Mouse (Mus musculus) embryonic facial prominence, embryonic 14.5 days (tissue): Measurements from ENCODE around the gene Ccnk. TPM values are rescaled to one million over a fixed set of nuclear protein-coding genes. Genes with fewer than 3 reads are reported as not detected.

ENCODE experiments used
- ATAC-seq: fragments of 200-750 bp; cut with Nextera tagmentation; 2 replicates; pipeline ENCODE4 v1.8.0; 2017; ENCODE audit warnings: low read depth, moderate number of reproducible peaks, moderate TSS enrichment
- DNase-seq: peaks from one replicate; pipeline ENCODE4 v3.0.0-alpha.2; 2015; ENCODE audit warnings: low spot score
- H3K27ac ChIP-seq: fragments of 300-500 bp; sonication (generic); replicated peaks from 2 replicates; pipeline ENCODE4 v1.5.1; 2014; ENCODE audit warnings: low read depth, mild to moderate bottlenecking, low read length, moderate library complexity
- H3K27me3 ChIP-seq: fragments of 300-500 bp; sonication (generic); replicated peaks from 2 replicates; pipeline ENCODE4 v1.6.1; 2014; ENCODE audit warnings: low read length; ENCODE audit not compliant: control insufficient read depth, insufficient read depth
- H3K36me3 ChIP-seq: fragments of 300-500 bp; sonication (generic); 2 replicates; pipeline ENCODE4 v1.6.1; 2014; ENCODE audit warnings: low read length, mixed read lengths; ENCODE audit not compliant: control insufficient read depth, insufficient read depth
- H3K4me1 ChIP-seq: fragments of 300-500 bp; sonication (generic); 2 replicates; pipeline ENCODE4 v1.6.1; 2014; ENCODE audit warnings: antibody characterized with exemption, low read length; ENCODE audit not compliant: control insufficient read depth, insufficient read depth
- H3K4me2 ChIP-seq: fragments of 300-500 bp; sonication (generic); 2 replicates; pipeline ENCODE4 v1.6.1; 2014; ENCODE audit warnings: low read depth, mild to moderate bottlenecking, low read length, moderate library complexity, mixed read lengths
- H3K4me3 ChIP-seq: fragments of 300-500 bp; sonication (generic); 2 replicates; pipeline ENCODE4 v1.5.1; 2014; ENCODE audit warnings: low read depth, mild to moderate bottlenecking, low read length
- H3K9ac ChIP-seq: fragments of 300-500 bp; sonication (generic); 2 replicates; pipeline ENCODE4 v1.6.1; 2014; ENCODE audit warnings: low read depth, mild to moderate bottlenecking, low read length, moderate library complexity, mixed read lengths
- H3K9me3 ChIP-seq: fragments of 300-500 bp; sonication (generic); 2 replicates; pipeline ENCODE4 v1.6.1; 2016; ENCODE audit warnings: low read length; ENCODE audit not compliant: control insufficient read depth
- WGBS: fragments of 180-500 bp; shearing (Covaris S2); extraction: QIAGEN DNeasy Blood & Tissue Kit; methylation state at CpG from one replicate; pipeline ENCODE4 v1.1.7; 2014; 5-methylcytosine and 5-hydroxymethylcytosine counted together
- polyA plus RNA-seq: library from polyadenylated mRNA; unstranded; fragments of >200 nt; fragmentation: Nextera tagmentation; extraction: Ambion mirVana; gene quantifications from 2 replicates; pipeline ENCODE4 v1.2.1, GENCODE M21; 2014

Ccnk gene
- polyA plus RNA-seq, 1 experiment from 2014 or later, result 5.9 TPM

GRCm38 (mm10) chr12:108204978-108205377 is 25.6 kb downstream of the Ccnk start:
- Histone ChIP-seq H3K27ac (no peak overlapping the region), H3K4me3 (no peak overlapping the region), H3K9ac (no peak overlapping the region), H3K4me1 (no peaks in the 10 kb centered on the region), H3K36me3 (peaks cover 65% of the 10 kb centered on the region), H3K4me2 (no peak overlapping the region), H3K27me3 (no peaks in the 10 kb centered on the region), H3K9me3 (no peaks in the 10 kb centered on the region)
- ATAC-seq (no peak), DNase-seq (no peak)
- WGBS, result 77% methylated on average over 12 of the region's 12 CpGs

- Histone ChIP-seq H3K27me3 (no peaks in the 10 kb centered on the region), H3K36me3 (peaks cover 48% of the 10 kb centered on the region), H3K4me3 (no peak overlapping the region), H3K9ac (0 out of 2 replicates have a peak overlapping the region, but pooled peaks have one; percentile 8), H3K27ac (no peak overlapping the region), H3K4me2 (no peak overlapping the region), H3K4me1 (peaks cover 1% of the 10 kb centered on the region; the same call in 1 of the 2 replicates), H3K9me3 (no peaks in the 10 kb centered on the region)
- ATAC-seq (peak; percentile 53), DNase-seq (peak; percentile 61)
- 8% methylated on average over 5 of the region's 5 CpGs for whole genome bisulfite sequencing
Observed at GRCm38 (mm10) chr12:108206641-108207040, 27.3 kb downstream of the Ccnk start.

DNA sequence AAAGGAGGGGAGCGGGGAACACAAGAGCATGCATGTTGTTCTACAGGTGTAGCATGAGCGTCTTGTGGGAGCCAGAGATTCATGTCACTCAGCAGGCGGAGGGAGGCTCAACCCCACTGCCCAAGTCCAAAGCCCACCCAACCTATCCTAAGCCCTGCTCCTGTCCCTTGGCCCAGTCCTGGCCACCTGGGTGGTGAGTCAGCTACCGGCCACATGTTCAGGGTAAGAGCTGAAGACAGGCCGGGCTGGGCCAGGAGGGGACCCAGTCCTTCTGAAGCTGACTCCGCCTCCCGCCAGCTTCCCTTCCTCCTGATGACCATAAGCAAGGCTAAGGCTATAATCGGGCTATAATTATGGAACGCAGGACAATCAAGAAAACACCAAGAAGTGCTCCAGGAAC is 28.8 kb downstream of the Ccnk start:
- Histone ChIP-seq H3K9me3 (no peaks in the 10 kb centered on the region), H3K27ac (no peak overlapping the region), H3K36me3 (peaks cover 33% of the 10 kb centered on the region; the same call in 1 of the 2 replicates), H3K27me3 (no peaks in the 10 kb centered on the region), H3K4me2 (no peak overlapping the region), H3K4me1 (peaks cover 6% of the 10 kb centered on the region; the same call in 1 of the 2 replicates), H3K4me3 (no peak overlapping the region), H3K9ac (no peak overlapping the region)
- no peak for ATAC-seq
- DNase-seq, result no peak
- WGBS, result 91% methylated on average over 9 of the region's 9 CpGs

- Histone ChIP-seq H3K9ac (no peak overlapping the region), H3K4me3 (no peak overlapping the region), H3K9me3 (no peaks in the 10 kb centered on the region), H3K27me3 (no peaks in the 10 kb centered on the region), H3K4me2 (no peak overlapping the region), H3K36me3 (peaks cover 27% of the 10 kb centered on the region; the same call in 1 of the 2 replicates), H3K4me1 (peaks cover 8% of the 10 kb centered on the region; the same call in 1 of the 2 replicates), H3K27ac (no peak overlapping the region)
- 31% methylated on average over 13 of the region's 13 CpGs for WGBS
- DNase-seq (peak; percentile 75), ATAC-seq (peak; percentile 17; the same call in 1 of the 2 replicates)
Observed at GRCm38 (mm10) chr12:108208726-108209438, 29.5 kb downstream of the Ccnk start.

DNA sequence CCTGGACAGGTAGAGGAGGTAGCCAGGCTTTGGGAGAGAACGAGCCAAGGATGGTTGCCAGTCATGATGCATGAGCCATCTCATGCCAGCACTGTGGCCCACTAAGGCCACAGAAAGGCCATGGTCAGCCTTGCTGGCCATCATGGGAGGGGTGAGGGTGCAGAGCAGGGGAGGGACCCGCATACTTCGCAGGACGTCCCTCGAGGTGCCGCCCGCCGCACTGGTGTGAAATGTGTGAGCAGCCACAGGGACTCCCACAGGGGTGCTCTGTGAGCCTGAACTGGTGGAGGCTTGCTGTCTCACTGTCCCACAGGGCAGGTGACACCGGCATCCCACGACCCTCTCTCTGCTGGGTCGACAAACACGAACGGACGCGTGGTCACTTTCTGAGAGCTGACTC is 31.2 kb downstream of the Ccnk start:
- Histone ChIP-seq H3K4me2 (no peak overlapping the region), H3K27ac (no peak overlapping the region), H3K9me3 (no peaks in the 10 kb centered on the region), H3K9ac (no peak overlapping the region), H3K4me1 (peaks cover 21% of the 10 kb centered on the region; the same call in 1 of the 2 replicates), H3K27me3 (no peaks in the 10 kb centered on the region), H3K36me3 (peaks cover 13% of the 10 kb centered on the region; the same call in 1 of the 2 replicates), H3K4me3 (no peak overlapping the region)
- DNase-seq (no peak), ATAC-seq (no peak)
- 90% methylated on average over 9 of the region's 15 CpGs for WGBS

DNA sequence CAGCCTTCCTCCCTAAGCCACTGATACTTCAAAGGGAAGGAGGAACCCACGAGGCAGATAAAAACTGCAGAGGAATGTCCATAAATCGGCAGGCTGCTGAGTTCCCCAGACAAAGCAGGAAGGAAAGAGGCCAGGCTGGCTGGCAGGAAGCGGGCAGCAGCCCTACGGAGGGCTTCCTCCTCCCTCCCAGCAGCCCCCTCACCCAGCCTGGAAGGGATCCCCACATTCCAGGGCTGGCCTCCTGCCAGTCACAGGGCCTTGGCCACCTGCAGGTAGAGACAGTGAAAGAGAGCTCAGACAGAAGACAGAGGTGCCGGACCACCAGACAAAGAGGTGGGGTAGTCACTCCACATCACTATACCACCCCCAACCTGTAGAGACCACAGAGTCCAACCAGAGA is 32.7 kb downstream of the Ccnk start:
- Histone ChIP-seq H3K36me3 (peaks cover 5% of the 10 kb centered on the region; the same call in 1 of the 2 replicates), H3K9ac (0 out of 2 replicates have a peak overlapping the region, but pooled peaks have one; percentile 25), H3K4me3 (no peak overlapping the region), H3K9me3 (no peaks in the 10 kb centered on the region), H3K4me2 (no peak overlapping the region), H3K27ac (0 out of 2 replicates have a peak overlapping the region, but pooled peaks have one; percentile 33), H3K4me1 (peaks cover 21% of the 10 kb centered on the region; the same call in 1 of the 2 replicates), H3K27me3 (no peaks in the 10 kb centered on the region)
- DNase-seq, result no peak
- no peak for ATAC-seq
- 58% methylated on average over 5 of the region's 5 CpGs for WGBS

DNA sequence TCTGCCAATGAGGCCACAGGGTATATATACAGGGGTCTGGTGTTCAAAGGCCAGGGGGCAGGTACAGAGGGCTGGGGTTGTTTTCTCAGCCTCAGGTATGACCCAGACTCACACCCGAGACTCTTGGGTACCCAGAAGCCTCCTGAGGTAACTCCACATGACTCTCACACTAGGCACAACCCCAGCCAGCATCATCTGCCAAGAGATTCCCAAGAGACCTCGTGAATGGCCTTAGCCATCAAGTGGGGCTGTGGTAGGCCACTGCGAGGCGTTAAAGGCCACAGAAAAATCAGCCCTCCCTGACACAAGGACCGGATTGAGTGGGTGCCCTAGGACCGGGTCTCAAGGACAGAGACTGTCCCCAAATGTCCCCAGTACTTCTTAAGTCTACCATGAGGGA is 33.1 kb downstream of the Ccnk start:
- ATAC-seq (no peak), DNase-seq (no peak)
- H3K9me3 ChIP-seq, result no peaks in the 10 kb centered on the region
- H3K27me3 ChIP-seq, result no peaks in the 10 kb centered on the region
- WGBS, result 71% methylated on average over 6 of the region's 6 CpGs
- H3K4me2 ChIP-seq, result no peak overlapping the region
- H3K4me3 ChIP-seq, result no peak overlapping the region
- peaks cover 3% of the 10 kb centered on the region; the same call in 1 of the 2 replicates for H3K36me3 ChIP-seq
- H3K4me1 ChIP-seq, result peaks cover 21% of the 10 kb centered on the region; the same call in 1 of the 2 replicates
- 0 out of 2 replicates have a peak overlapping the region, but pooled peaks have one; percentile 33 for H3K27ac ChIP-seq
- no peak overlapping the region for H3K9ac ChIP-seq

DNA sequence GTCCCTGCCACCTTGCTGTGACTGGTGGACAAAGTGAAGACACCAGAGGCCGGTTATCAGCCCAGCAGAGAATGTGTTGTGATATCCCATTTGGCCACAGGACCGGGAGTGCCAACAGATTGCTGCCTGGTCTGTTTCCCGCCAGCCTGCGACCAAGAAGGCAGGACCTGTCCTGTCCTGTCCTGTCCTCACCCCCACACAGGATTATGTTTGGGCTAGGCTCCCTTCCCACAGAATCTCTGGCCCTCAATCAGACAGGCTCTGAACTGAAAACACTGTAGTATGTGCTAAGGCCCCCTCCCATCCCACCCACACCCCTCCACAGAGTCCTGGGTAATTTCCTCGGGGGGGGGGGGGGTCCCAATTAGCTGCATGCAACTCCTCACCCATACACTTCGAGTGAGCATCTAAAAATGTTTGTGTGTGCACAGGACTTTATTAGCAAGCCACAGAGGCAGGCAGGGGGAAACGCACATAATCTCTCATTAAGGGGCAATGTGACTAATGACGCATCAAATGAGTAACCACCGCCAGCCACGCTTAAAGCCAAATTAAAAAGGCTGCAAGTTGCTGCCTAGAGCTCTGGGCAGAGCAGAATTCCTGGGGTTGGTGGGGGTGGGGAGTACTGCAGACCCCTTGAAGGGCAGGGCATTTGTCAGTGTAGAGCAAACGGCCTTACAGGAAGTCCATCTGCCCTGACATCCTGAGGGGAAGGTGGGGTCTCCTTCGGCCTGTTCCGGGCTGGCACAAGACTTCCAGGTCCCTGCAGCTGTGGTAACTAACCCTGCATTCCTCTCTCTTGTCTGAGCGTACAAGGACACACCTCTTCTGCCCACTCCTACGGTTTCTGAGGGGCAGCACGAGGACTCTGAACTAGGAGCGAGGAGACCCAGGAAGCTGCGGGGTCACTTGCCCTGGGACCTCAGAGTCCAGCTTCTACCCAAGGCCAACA is 34.0 kb downstream of the Ccnk start:
- no peaks in the 10 kb centered on the region for H3K27me3 ChIP-seq
- WGBS, result 36% methylated on average over 15 of the region's 18 CpGs
- ATAC-seq (no peak), DNase-seq (peak; percentile 42)
- H3K9me3 ChIP-seq, result no peaks in the 10 kb centered on the region
- no peak overlapping the region for H3K4me3 ChIP-seq
- no peaks in the 10 kb centered on the region for H3K36me3 ChIP-seq
- no peak overlapping the region for H3K9ac ChIP-seq
- H3K4me1 ChIP-seq, result peaks cover 21% of the 10 kb centered on the region
- no peak overlapping the region for H3K27ac ChIP-seq
- H3K4me2 ChIP-seq, result no peak overlapping the region
